Mouse (Mus musculus) CH12.LX (cell line): ENCODE results near the gene Acss3. TPM values are rescaled to one million over a fixed set of nuclear protein-coding genes. Genes with fewer than 3 reads are reported as not detected.

ENCODE experiments used
- DNase-seq: peaks from one replicate; pipeline ENCODE4 v3.0.0-alpha.2; 2013; ENCODE audit errors: extremely low read depth
- H3K27ac ChIP-seq: 2 replicates; pipeline ENCODE4 v1.5.1; 2012; ENCODE audit warnings: low read depth, mild to moderate bottlenecking, control low read depth, moderate library complexity; ENCODE audit not compliant: insufficient read depth
- H3K27me3 ChIP-seq: replicated peaks from 2 replicates; pipeline ENCODE3; 2012; ENCODE audit warnings: inconsistent platforms
- H3K36me3 ChIP-seq, 2 experiments: replicated peaks in 1 of 2; 2 replicates each; pipeline versions ENCODE3 to v1.6.1; 2012; ENCODE audit warnings: inconsistent platforms in 1 of 2, low read length in 1 of 2, mild to moderate bottlenecking in 1 of 2, mixed read lengths in 1 of 2, moderate library complexity in 1 of 2; ENCODE audit not compliant: control insufficient read depth in 1 of 2, insufficient read depth in 1 of 2
- H3K4me1 ChIP-seq, 2 experiments: 2 replicates each; pipeline ENCODE4 v1.6.1; 2012; ENCODE audit warnings: inconsistent platforms in 1 of 2, moderate library complexity in 1 of 2; ENCODE audit not compliant: insufficient read depth in 2 of 2, control insufficient read depth in 1 of 2
- H3K4me2 ChIP-seq: 2 replicates; pipeline ENCODE4 v1.6.1; 2012; ENCODE audit warnings: low read depth, mild to moderate bottlenecking, control low read depth; ENCODE audit not compliant: poor library complexity, insufficient read depth, severe bottlenecking
- H3K4me3 ChIP-seq, 3 experiments: fragments of 150-350 bp in 1 of 3; sonication (generic) in 1 of 3; replicated peaks in 1 of 3; 2 replicates each; pipeline versions ENCODE3 to v1.5.1; 2011 to 2012; ENCODE audit warnings: low read depth in 2 of 3, low read length in 2 of 3, mild to moderate bottlenecking in 2 of 3, moderate library complexity in 2 of 3, control low read depth in 1 of 3, improper control_type of control experiment in 1 of 3, inconsistent platforms in 1 of 3, mixed read lengths in 1 of 3; ENCODE audit not compliant: poor library complexity in 1 of 3
- H3K79me2 ChIP-seq: replicated peaks from 2 replicates; pipeline ENCODE4 v1.6.1; 2012; ENCODE audit warnings: mild to moderate bottlenecking, moderate library complexity; ENCODE audit not compliant: control insufficient read depth, poor library complexity, insufficient read depth, severe bottlenecking; ENCODE audit errors: extremely low read depth
- H3K9ac ChIP-seq: 2 replicates; pipeline ENCODE4 v1.6.1; 2012; ENCODE audit warnings: low read depth, mild to moderate bottlenecking, control low read depth, moderate library complexity; ENCODE audit not compliant: insufficient read depth
- H3K9me3 ChIP-seq: replicated peaks from 2 replicates; pipeline ENCODE3; 2012; ENCODE audit warnings: low read length, inconsistent platforms, mixed read lengths
- ELF1 ChIP-seq: IDR thresholded peaks from 2 replicates; pipeline ENCODE4 v1.6.1; 2014; ENCODE audit warnings: low read depth, mild to moderate bottlenecking, inconsistent platforms, low read length, improper control_type of control experiment
- JUN ChIP-seq: IDR thresholded peaks from 2 replicates; pipeline ENCODE4 v1.6.1; 2011; ENCODE audit warnings: low read depth, mild to moderate bottlenecking, low read length, improper control_type of control experiment, moderate library complexity; ENCODE audit not compliant: insufficient read depth
- JUND ChIP-seq: conservative IDR thresholded peaks from 2 replicates; pipeline ENCODE4 v1.6.1; 2011; ENCODE audit warnings: low read depth, low read length, improper control_type of control experiment
- MAFK ChIP-seq: IDR thresholded peaks from 2 replicates; pipeline ENCODE4 v1.6.1; 2011; ENCODE audit warnings: low read length, improper control_type of control experiment; ENCODE audit not compliant: insufficient replicate concordance
- MAZ ChIP-seq: IDR thresholded peaks from 2 replicates; pipeline ENCODE4 v1.6.1; 2012; ENCODE audit warnings: low read depth, mild to moderate bottlenecking, inconsistent platforms, low read length, improper control_type of control experiment, moderate library complexity
- MEF2A ChIP-seq: IDR thresholded peaks from 2 replicates; pipeline ENCODE4 v1.6.1; 2014; ENCODE audit warnings: low read depth, mild to moderate bottlenecking, inconsistent platforms, low read length, improper control_type of control experiment, borderline replicate concordance
- NELFE ChIP-seq: IDR thresholded peaks from 2 replicates; pipeline ENCODE4 v1.6.1; 2011; ENCODE audit warnings: low read depth, low read length, improper control_type of control experiment
- POLR2AphosphoS2 ChIP-seq: IDR thresholded peaks from 2 replicates; pipeline ENCODE4 v1.6.1; 2011; ENCODE audit warnings: low read depth, low read length, improper control_type of control experiment
- TBP ChIP-seq: conservative IDR thresholded peaks from 2 replicates; pipeline ENCODE4 v1.6.1; 2011; ENCODE audit warnings: low read depth, low read length, improper control_type of control experiment
- TCF12 ChIP-seq: IDR thresholded peaks from 2 replicates; pipeline ENCODE4 v1.6.1; 2014; ENCODE audit warnings: low read depth, mild to moderate bottlenecking, inconsistent platforms, low read length, improper control_type of control experiment
- UBTF ChIP-seq: IDR thresholded peaks from 2 replicates; pipeline ENCODE4 v1.6.1; 2012; ENCODE audit warnings: low read depth, mild to moderate bottlenecking, inconsistent platforms, low read length, improper control_type of control experiment, moderate library complexity
- USF2 ChIP-seq: conservative IDR thresholded peaks from 2 replicates; pipeline ENCODE4 v1.6.1; 2011; ENCODE audit warnings: low read depth, low read length, improper control_type of control experiment
- ZKSCAN1 ChIP-seq: IDR thresholded peaks from 2 replicates; pipeline ENCODE4 v1.6.1; 2012; ENCODE audit warnings: low read depth, inconsistent platforms, low read length, improper control_type of control experiment, borderline replicate concordance
- ZMIZ1 ChIP-seq: IDR thresholded peaks from 2 replicates; pipeline ENCODE4 v1.6.1; 2012; ENCODE audit warnings: low read depth, mild to moderate bottlenecking, inconsistent platforms, low read length, improper control_type of control experiment
- ZNF384 ChIP-seq: IDR thresholded peaks from 2 replicates; pipeline ENCODE4 v1.6.1; 2012; ENCODE audit warnings: low read depth, low read length, improper control_type of control experiment, inconsistent platforms
- dilution Hi-C: fragments of 300-500 bp; cut with MboI; formaldehyde crosslinking; loops from 2 replicates; pipeline ENCODE4 v1.14.3; 2020; ENCODE audit warnings: low sequenced_read_pairs; ENCODE audit not compliant: extremely low pct_unique_long_range_greater_than_20kb, extremely low pct_ligation_motif_present
- in situ Hi-C: fragments of 300-500 bp; cut with MboI; formaldehyde crosslinking; loops from 3 replicates; pipeline ENCODE4 v1.14.3; 2019; ENCODE audit warnings: low sequenced_read_pairs, low pct_ligation_motif_present, low pct_unique_long_range_greater_than_20kb, mixed read lengths
- polyA plus RNA-seq: library from polyadenylated mRNA; unstranded; fragments of >175 nt; gene quantifications from 2 replicates; pipeline ENCODE4 v1.2.1, GENCODE M21; 2012; ENCODE audit warnings: low read depth; ENCODE audit not compliant: insufficient read length
- total RNA-seq, 2 experiments: library from RNA; depleted of rRNA; stranded (reverse); fragments of 300-350 nt in 1 of 2; fragments of >200 nt in 1 of 2; gene quantifications; 2 replicates each; pipeline ENCODE4 v1.2.3; 2012 to 2014

The Acss3 gene
- total and polyA plus RNA-seq, 3 experiments, result not detected

DNA sequence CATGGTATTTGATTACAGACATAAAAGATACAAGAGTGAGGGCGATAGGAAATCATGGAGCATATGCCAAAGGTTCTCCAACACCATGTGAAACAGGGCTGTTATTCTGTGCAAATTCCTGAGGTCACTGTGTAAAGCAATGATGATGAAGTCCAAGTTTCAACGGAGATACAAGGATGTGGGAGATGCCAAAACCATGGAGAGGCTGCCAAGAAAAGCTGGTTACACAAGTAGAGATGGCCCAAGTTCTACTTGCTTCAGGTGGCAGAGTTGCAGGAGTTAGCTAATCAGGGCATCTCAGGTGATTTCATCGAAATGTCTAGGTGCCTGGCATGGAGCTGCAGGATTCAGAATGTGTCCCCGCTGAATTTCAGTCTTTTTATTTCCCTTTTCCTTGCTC lies 84.3 kb downstream of the Acss3 start:
- dilution Hi-C loops (no loop called here), in situ Hi-C loops (no loop called here)
- Histone ChIP-seq H3K27ac (no peak overlapping the region), H3K27me3 (no peaks in the 10 kb centered on the region), H3K4me2 (no peak overlapping the region), H3K79me2 (no peaks in the 10 kb centered on the region), H3K9me3 (peaks cover 46% of the 10 kb centered on the region), H3K4me3 (no peak overlapping the region), H3K4me1 (no peaks in the 10 kb centered on the region), H3K9ac (no peak overlapping the region), H3K36me3 (no peaks in the 10 kb centered on the region)
- TF ChIP-seq ELF1 (no peak), POLR2AphosphoS2 (no peak), TBP (no peak), MAZ (no peak), UBTF (no peak), MEF2A (no peak), ZMIZ1 (no peak), NELFE (no peak), MAFK (no peak), JUND (no peak)
- DNase-seq, result no peak

DNA sequence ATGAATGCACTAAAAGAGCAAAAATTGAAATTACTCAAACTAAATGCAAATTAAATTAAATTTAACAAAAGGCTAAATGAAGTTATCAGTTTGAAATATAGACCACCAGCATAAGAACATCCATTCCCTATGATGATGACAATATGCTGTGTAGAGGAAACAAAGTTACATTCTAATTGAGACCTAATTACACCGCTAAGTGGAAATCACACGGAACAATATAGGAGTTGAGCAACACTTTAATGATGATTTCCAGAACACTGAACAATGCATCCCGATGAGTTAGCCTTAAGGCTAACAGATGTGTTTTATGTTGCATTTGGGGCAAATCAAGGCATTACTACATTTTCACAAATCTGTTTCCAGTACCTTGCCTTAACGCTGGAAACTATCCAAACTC lies 99.2 kb downstream of the Acss3 start:
- TF ChIP-seq USF2 (no peak), ELF1 (no peak), JUN (no peak), ZKSCAN1 (no peak), TCF12 (no peak), ZNF384 (no peak), POLR2AphosphoS2 (no peak)
- no peak for DNase-seq
- no peak overlapping the region for H3K4me2 ChIP-seq
- H3K79me2 ChIP-seq, result no peaks in the 10 kb centered on the region
- in situ Hi-C loops (no loop called here), dilution Hi-C loops (no loop called here)
- H3K27ac ChIP-seq, result no peak overlapping the region
- no peak overlapping the region for H3K4me3 ChIP-seq
- peaks cover 18% of the 10 kb centered on the region for H3K9me3 ChIP-seq
- H3K27me3 ChIP-seq, result no peaks in the 10 kb centered on the region
- no peaks in the 10 kb centered on the region for H3K36me3 ChIP-seq
- no peak overlapping the region for H3K9ac ChIP-seq
- no peaks in the 10 kb centered on the region for H3K4me1 ChIP-seq
